Mouse (Mus musculus): Measurements from ENCODE around the gene Gipc2. TPM values are rescaled to one million over a fixed set of nuclear protein-coding genes. Genes with fewer than 3 reads are reported as not detected.

The Gipc2 gene
- total RNA-seq, 2 experiments from 2014 or later = not detected

- peak; percentile 76 for ATAC-seq (replicated peaks; ENCODE audit: poor library complexity)
These were observed 71.0 kb downstream of the Gipc2 start for GRCm38 (mm10) chr3:152095030-152095429.

GRCm38 (mm10) chr3:152092385-152093057 lies 73.5 kb downstream of the Gipc2 start:
- ATAC-seq (replicated peaks; ENCODE audit: poor library complexity) = peak; percentile 40

DNA sequence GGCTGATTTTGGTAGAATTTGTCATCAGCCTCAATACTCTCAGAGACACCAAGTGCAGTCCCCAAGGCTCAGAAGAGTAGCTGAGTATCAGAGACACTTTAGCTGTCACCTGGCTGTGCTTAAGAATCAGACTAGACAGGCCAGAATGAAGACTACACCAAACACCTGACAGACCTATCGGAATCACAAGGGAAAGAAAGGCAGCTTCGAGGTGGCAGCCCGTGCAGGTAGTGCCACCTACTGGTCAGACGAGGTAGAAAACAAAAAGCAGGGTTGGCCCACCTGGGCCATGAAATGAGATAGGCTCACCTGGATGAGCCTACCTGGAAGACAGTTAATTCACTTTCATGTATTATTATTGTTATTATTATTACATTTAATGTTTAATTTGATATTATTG lies 76.9 kb downstream of the Gipc2 start:
- peak; percentile 94 for ATAC-seq (replicated peaks; ENCODE audit: poor library complexity)

- no peak for ATAC-seq (replicated peaks; ENCODE audit: poor library complexity)
These were observed 84.6 kb downstream of the Gipc2 start for GRCm38 (mm10) chr3:152081381-152081780.

DNA sequence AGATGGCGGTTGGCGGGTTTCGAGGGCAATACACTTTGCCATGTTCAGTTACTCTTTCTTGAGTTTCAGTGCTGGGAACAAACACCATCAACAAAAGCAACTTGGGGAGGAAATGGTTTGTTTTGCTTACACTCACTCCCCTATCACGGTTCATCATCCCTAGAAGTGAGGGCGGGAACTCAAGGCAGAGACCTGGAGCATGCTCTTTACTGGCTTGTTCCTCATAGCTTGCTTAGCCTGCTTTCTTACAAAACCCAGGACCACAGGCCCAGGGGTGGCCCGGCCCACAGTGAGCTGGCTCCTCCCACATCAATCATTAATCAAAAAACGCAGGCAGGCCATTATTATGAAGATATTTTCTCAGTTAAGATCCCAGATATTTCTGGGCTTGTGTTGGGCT lies 89.9 kb downstream of the Gipc2 start:
- no peak for ATAC-seq (replicated peaks; ENCODE audit: poor library complexity)

GRCm38 (mm10) chr3:152069001-152069400 lies 97.0 kb downstream of the Gipc2 start:
- ATAC-seq (replicated peaks; ENCODE audit: poor library complexity) = no peak

GRCm38 (mm10) chr3:152068311-152068710 lies 97.7 kb downstream of the Gipc2 start:
- no peak for ATAC-seq (replicated peaks; ENCODE audit: poor library complexity)

- 0 out of 2 replicates have a peak, but pooled peaks have one; percentile 17 for ATAC-seq (replicated peaks; ENCODE audit: poor library complexity)
These were observed 99.3 kb downstream of the Gipc2 start for GRCm38 (mm10) chr3:152066696-152067095.

GRCm38 (mm10) chr3:152065806-152066205 lies 100.2 kb downstream of the Gipc2 start:
- ATAC-seq (replicated peaks; ENCODE audit: poor library complexity) = no peak

DNA sequence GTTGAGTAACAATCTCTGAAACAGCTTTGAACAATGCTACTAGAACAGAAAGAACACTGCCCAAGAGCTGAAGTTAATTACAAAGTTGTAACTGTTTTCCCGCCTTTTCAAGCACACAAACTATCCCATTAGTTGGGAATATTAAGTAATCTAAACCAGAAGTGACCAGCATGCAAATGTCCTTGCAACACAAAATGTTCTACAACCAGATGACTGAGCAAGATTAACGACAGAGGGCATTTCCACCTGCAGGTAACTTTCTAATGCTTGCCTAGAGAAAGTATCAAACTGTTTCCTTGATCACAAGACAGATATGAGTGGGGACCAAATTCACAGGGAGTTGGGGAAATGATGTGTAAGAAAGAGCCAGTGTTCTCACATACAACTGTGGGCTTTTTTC lies 101.9 kb downstream of the Gipc2 start:
- no peak for ATAC-seq (replicated peaks; ENCODE audit: poor library complexity)

DNA sequence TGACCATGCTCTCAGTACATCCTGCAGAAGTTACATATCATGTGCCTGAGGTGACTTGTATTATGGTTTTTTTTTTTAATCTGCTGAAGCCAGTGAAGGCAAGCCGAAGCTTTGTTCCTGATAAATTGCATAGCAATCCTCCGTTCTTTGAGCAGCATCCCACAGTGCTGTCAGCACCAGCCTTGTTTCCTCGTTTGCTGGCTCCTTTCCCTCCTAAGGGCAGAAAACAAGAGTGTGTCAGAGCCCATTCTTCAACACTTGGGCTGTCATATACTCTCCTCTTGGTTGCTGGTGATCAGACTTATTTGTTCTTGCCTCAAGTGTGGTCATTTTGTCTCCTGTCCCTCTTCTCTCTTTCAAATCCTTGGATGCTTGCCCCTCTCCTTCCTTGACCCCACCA lies 103.2 kb downstream of the Gipc2 start:
- ATAC-seq (replicated peaks; ENCODE audit: poor library complexity) = no peak

DNA sequence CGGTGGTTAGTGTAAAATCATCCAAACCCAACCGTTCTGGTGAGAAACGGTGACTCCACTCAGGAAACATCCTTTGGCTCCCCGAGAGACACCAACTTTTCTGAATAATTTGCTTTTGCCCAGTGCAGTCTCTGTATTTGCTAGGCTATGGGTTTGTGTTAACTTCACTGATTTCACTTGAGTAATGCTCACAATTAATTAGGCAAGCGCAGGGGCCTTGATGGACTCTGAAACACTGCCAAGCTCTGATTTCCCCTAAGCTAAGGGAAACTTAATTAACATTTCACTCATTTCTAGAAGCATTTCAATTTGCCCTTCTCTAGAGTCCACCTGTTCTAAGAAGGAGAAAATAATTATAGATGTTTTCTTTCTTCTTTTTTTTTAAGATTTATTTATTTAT lies 104.9 kb downstream of the Gipc2 start:
- ATAC-seq (replicated peaks; ENCODE audit: poor library complexity) = no peak

- no peak for ATAC-seq (replicated peaks; ENCODE audit: poor library complexity)
These were observed 107.8 kb downstream of the Gipc2 start for GRCm38 (mm10) chr3:152058235-152058634.

- no peak for ATAC-seq (replicated peaks; ENCODE audit: poor library complexity)
These were observed 111.8 kb downstream of the Gipc2 start for GRCm38 (mm10) chr3:152054260-152054659.

DNA sequence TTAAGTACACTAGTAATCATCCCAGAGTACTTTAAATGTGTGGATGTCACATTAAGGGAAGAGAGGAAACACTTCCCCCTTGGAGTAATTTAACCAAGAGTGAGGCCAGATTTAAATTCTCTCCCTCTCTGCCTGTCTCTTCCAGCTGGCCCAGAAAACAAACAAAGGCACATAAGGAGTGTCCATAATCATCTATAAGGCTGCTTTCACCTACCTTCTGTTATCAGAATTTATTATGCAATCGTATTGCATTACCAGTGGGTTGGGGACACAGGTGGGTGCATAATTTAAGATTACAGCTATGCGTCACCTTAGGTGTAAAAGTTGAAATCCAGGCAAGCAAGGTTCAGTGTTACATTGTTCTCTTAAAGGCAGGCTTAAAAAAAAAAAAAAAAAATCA lies 114.1 kb downstream of the Gipc2 start:
- ATAC-seq (replicated peaks; ENCODE audit: poor library complexity) = no peak

- ATAC-seq (replicated peaks; ENCODE audit: poor library complexity) = no peak
These were observed 118.1 kb downstream of the Gipc2 start for GRCm38 (mm10) chr3:152047914-152048313.

DNA sequence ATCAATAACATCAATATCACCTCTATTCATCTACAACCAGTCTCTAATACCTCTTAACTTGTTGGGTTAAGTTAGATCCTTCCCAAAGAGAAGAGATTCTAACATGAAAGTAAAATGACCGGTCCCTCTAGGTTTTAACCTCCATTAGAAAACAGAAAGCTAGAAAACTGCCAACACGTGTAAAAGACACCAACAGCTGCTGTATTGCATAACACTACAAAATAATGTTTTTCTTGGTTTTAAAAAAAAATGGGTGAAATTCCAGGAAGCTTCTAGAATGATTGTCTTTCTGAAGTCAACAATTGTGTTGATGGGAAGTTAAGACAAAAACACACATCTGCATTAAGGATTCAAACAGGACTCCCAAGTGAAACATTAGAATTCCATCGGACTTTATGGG lies 119.1 kb downstream of the Gipc2 start:
- ATAC-seq (replicated peaks; ENCODE audit: poor library complexity) = no peak

Other genes with a start within 250 kb of the Gipc2 start
- gene Dnajb4, start 44.1 kb upstream of the Gipc2 start, total RNA-seq (2015) = 37.8 and 37.9 TPM in 2 replicates
- 39.3 and 43.5 TPM in 2 replicates for gene Dnajb4, start 44.1 kb upstream of the Gipc2 start, total RNA-seq (2017)
- 149 and 188 TPM in 2 replicates for gene Fubp1, start 44.2 kb upstream of the Gipc2 start, total RNA-seq (2015)
- 204 and 275 TPM in 2 replicates for gene Fubp1, start 44.2 kb upstream of the Gipc2 start, total RNA-seq (2017)
- not detected in 2 replicates for gene Nexn, start 100.1 kb upstream of the Gipc2 start, total RNA-seq (2015)
- not detected in 2 replicates for gene Nexn, start 100.1 kb upstream of the Gipc2 start, total RNA-seq (2017)
- 20.4 and 22.3 TPM in 2 replicates for gene Miga1, start 174.2 kb upstream of the Gipc2 start, total RNA-seq (2015)
- 25.9 and 36.1 TPM in 2 replicates for gene Miga1, start 174.2 kb upstream of the Gipc2 start, total RNA-seq (2017)
- 23.5 and 35.7 TPM in 2 replicates for gene Usp33, start 180.2 kb upstream of the Gipc2 start, total RNA-seq (2015)
- 48.4 and 83.5 TPM in 2 replicates for gene Usp33, start 180.2 kb upstream of the Gipc2 start, total RNA-seq (2017)
- 49.2 and 50.3 TPM in 2 replicates for gene Zzz3, start 229.2 kb upstream of the Gipc2 start, total RNA-seq (2015)
- 54.6 and 80.5 TPM in 2 replicates for gene Zzz3, start 229.2 kb upstream of the Gipc2 start, total RNA-seq (2017)

All from megakaryocyte progenitor cell, adult 5-6 weeks (primary cell).